Mouse (Mus musculus) erythroid progenitor cell, adult 5-6 weeks (primary cell): ENCODE results near the gene Haghl. TPM values are rescaled to one million over a fixed set of nuclear protein-coding genes. Genes with fewer than 3 reads are reported as not detected.
"Not testable (repeated sequence)": the region's sequence is repeated elsewhere in the genome, so short reads cannot be mapped to it uniquely, and the experiment has no call there.

Experiments used
- ATAC-seq: replicated peaks from 2 replicates; pipeline ENCODE4 v1.8.0; 2016; ENCODE audit warnings: moderate number of reproducible peaks, mild to moderate bottlenecking, moderate TSS enrichment, inconsistent platforms; ENCODE audit not compliant: poor library complexity, low FRiP score, severe bottlenecking
- total RNA-seq, 2 experiments: library from RNA; stranded (forward) in 1 of 2; stranded (reverse) in 1 of 2; fragments of 150-400 nt in 1 of 2; fragments of 186-747, 209-891 nt in 1 of 2; gene quantifications; 2 replicates each; pipeline versions ENCODE4 v1.2.3 to v1.2.4; 2015 to 2017; ENCODE audit warnings: low replicate concordance in 2 of 2

The Haghl gene
- total RNA-seq, 2 experiments from 2014 or later, result 6.0 to 9.6 TPM

GRCm38 (mm10) chr17:25755086-25755485 lies 30.4 kb downstream of the Haghl start:
- ATAC-seq, result no peak

- ATAC-seq, result no peak
These were observed 31.2 kb downstream of the Haghl start, which contains the start of gene Msln for GRCm38 (mm10) chr17:25754241-25754640. Gene Msln (minus strand): TSS chr17:25754378.

GRCm38 (mm10) chr17:25751446-25751845 lies 34.0 kb downstream of the Haghl start:
- no peak for ATAC-seq

GRCm38 (mm10) chr17:25749314-25749713 lies 36.2 kb downstream of the Haghl start:
- ATAC-seq, result no peak

GRCm38 (mm10) chr17:25748238-25748637 lies 37.2 kb downstream of the Haghl start:
- no peak for ATAC-seq

- no peak for ATAC-seq
These were observed 41.2 kb downstream of the Haghl start for GRCm38 (mm10) chr17:25744311-25744710.

GRCm38 (mm10) chr17:25743831-25744230 lies 41.6 kb downstream of the Haghl start:
- ATAC-seq, result no peak

- not testable (repeated sequence) for ATAC-seq
These were observed 44.0 kb downstream of the Haghl start for GRCm38 (mm10) chr17:25741471-25741870.

GRCm38 (mm10) chr17:25738861-25739260 lies 46.6 kb downstream of the Haghl start:
- no peak for ATAC-seq

- no peak for ATAC-seq
These were observed 49.7 kb downstream of the Haghl start, which contains the start of gene Mslnl for GRCm38 (mm10) chr17:25735745-25736144. Gene Mslnl (plus strand): TSS chr17:25736042.

GRCm38 (mm10) chr17:25735246-25735645 lies 50.2 kb downstream of the Haghl start:
- no peak for ATAC-seq

- ATAC-seq, result no peak
These were observed 53.4 kb downstream of the Haghl start for GRCm38 (mm10) chr17:25732082-25732481.

Other genes with a start within 250 kb of the Haghl start
- not detected in 2 replicates for gene Sox8, start 215.0 kb downstream of the Haghl start, total RNA-seq (2015; ENCODE audit: low replicate concordance)
- not detected in 2 replicates for gene Sox8, start 215.0 kb downstream of the Haghl start, total RNA-seq (2017; ENCODE audit: low replicate concordance)
- 2.9 and 3.4 TPM in 2 replicates for gene Lmf1, start 206.6 kb downstream of the Haghl start, total RNA-seq (2015; ENCODE audit: low replicate concordance)
- gene Lmf1, start 206.6 kb downstream of the Haghl start, total RNA-seq (2017; ENCODE audit: low replicate concordance), result 0.53 and 4.9 TPM in 2 replicates
- not detected in 2 replicates for gene Gng13, start 68.5 kb downstream of the Haghl start, total RNA-seq (2015; ENCODE audit: low replicate concordance)
- gene Gng13, start 68.5 kb downstream of the Haghl start, total RNA-seq (2017; ENCODE audit: low replicate concordance), result not detected in 2 replicates
- gene Chtf18, start 58.3 kb downstream of the Haghl start, total RNA-seq (2015; ENCODE audit: low replicate concordance), result 15.5 and 33.2 TPM in 2 replicates
- gene Chtf18, start 58.3 kb downstream of the Haghl start, total RNA-seq (2017; ENCODE audit: low replicate concordance), result 56.2 and 62.6 TPM in 2 replicates
- 1.1 and 2.1 TPM in 2 replicates for gene Rpusd1, start 58.0 kb downstream of the Haghl start, total RNA-seq (2015; ENCODE audit: low replicate concordance)
- 0.26 and 3.7 TPM in 2 replicates for gene Rpusd1, start 58.0 kb downstream of the Haghl start, total RNA-seq (2017; ENCODE audit: low replicate concordance)
- not detected in 2 replicates for gene Mslnl, start 49.6 kb downstream of the Haghl start, total RNA-seq (2015; ENCODE audit: low replicate concordance)
- not detected in 2 replicates for gene Mslnl, start 49.6 kb downstream of the Haghl start, total RNA-seq (2017; ENCODE audit: low replicate concordance)
- not detected in 2 replicates for gene Msln, start 31.3 kb downstream of the Haghl start, total RNA-seq (2015; ENCODE audit: low replicate concordance)
- gene Msln, start 31.3 kb downstream of the Haghl start, total RNA-seq (2017; ENCODE audit: low replicate concordance), result not detected in 2 replicates
- gene Narfl, start 11.9 kb downstream of the Haghl start, total RNA-seq (2015; ENCODE audit: low replicate concordance), result 0.42 and 6.8 TPM in 2 replicates
- gene Narfl, start 11.9 kb downstream of the Haghl start, total RNA-seq (2017; ENCODE audit: low replicate concordance), result 7.1 and 12.0 TPM in 2 replicates
- not detected in 2 replicates for gene Ccdc78, start 907 bp upstream of the Haghl start, total RNA-seq (2015; ENCODE audit: low replicate concordance)
- not detected in 2 replicates for gene Ccdc78, start 907 bp upstream of the Haghl start, total RNA-seq (2017; ENCODE audit: low replicate concordance)
- 38.1 and 51.5 TPM in 2 replicates for gene Fam173a, start 7.2 kb upstream of the Haghl start, total RNA-seq (2015; ENCODE audit: low replicate concordance)
- gene Fam173a, start 7.2 kb upstream of the Haghl start, total RNA-seq (2017; ENCODE audit: low replicate concordance), result 5.4 and 16.7 TPM in 2 replicates
- not detected in 2 replicates for gene AC134908.4, start 10.0 kb upstream of the Haghl start, total RNA-seq (2015; ENCODE audit: low replicate concordance)
- gene AC134908.4, start 10.0 kb upstream of the Haghl start, total RNA-seq (2017; ENCODE audit: low replicate concordance), result not detected in 2 replicates
- gene Metrn, start 11.5 kb upstream of the Haghl start, total RNA-seq (2015; ENCODE audit: low replicate concordance), result not detected in 2 replicates
- 5.4 and 5.9 TPM in 2 replicates for gene Metrn, start 11.5 kb upstream of the Haghl start, total RNA-seq (2017; ENCODE audit: low replicate concordance)
- gene Fbxl16, start 23.4 kb upstream of the Haghl start, total RNA-seq (2015; ENCODE audit: low replicate concordance), result not detected in 2 replicates
- not detected in 2 replicates for gene Fbxl16, start 23.4 kb upstream of the Haghl start, total RNA-seq (2017; ENCODE audit: low replicate concordance)
- gene Wdr24, start 38.0 kb upstream of the Haghl start, total RNA-seq (2015; ENCODE audit: low replicate concordance), result 4.2 and 6.5 TPM in 2 replicates
- 7.0 and 14.5 TPM in 2 replicates for gene Wdr24, start 38.0 kb upstream of the Haghl start, total RNA-seq (2017; ENCODE audit: low replicate concordance)
- 5.4 and 6.1 TPM in 2 replicates for gene Jmjd8, start 43.2 kb upstream of the Haghl start, total RNA-seq (2015; ENCODE audit: low replicate concordance)
- 2.7 and 9.1 TPM in 2 replicates for gene Jmjd8, start 43.2 kb upstream of the Haghl start, total RNA-seq (2017; ENCODE audit: low replicate concordance)
- 58.7 and 86.4 TPM in 2 replicates for gene Stub1, start 47.7 kb upstream of the Haghl start, total RNA-seq (2015; ENCODE audit: low replicate concordance)
- 47.1 and 58.4 TPM in 2 replicates for gene Stub1, start 47.7 kb upstream of the Haghl start, total RNA-seq (2017; ENCODE audit: low replicate concordance)
- gene Rhbdl1, start 51.6 kb upstream of the Haghl start, total RNA-seq (2015; ENCODE audit: low replicate concordance), result 4.6 TPM in 1 of 2 replicates, not detected in the other
- 0.77 TPM in 1 of 2 replicates, not detected in the other for gene Rhbdl1, start 51.6 kb upstream of the Haghl start, total RNA-seq (2017; ENCODE audit: low replicate concordance)
- 1.3 and 1.4 TPM in 2 replicates for gene Gm20683, start 56.1 kb upstream of the Haghl start, total RNA-seq (2015; ENCODE audit: low replicate concordance)
- 1.8 TPM in 1 of 2 replicates, not detected in the other for gene Gm20683, start 56.1 kb upstream of the Haghl start, total RNA-seq (2017; ENCODE audit: low replicate concordance)
- gene Rhot2, start 59.2 kb upstream of the Haghl start, total RNA-seq (2015; ENCODE audit: low replicate concordance), result 34.4 and 37.1 TPM in 2 replicates
- 39.1 and 41.5 TPM in 2 replicates for gene Rhot2, start 59.2 kb upstream of the Haghl start, total RNA-seq (2017; ENCODE audit: low replicate concordance)
- 52.8 and 61.6 TPM in 2 replicates for gene Wdr90, start 75.8 kb upstream of the Haghl start, total RNA-seq (2015; ENCODE audit: low replicate concordance)
- 26.4 and 37.6 TPM in 2 replicates for gene Wdr90, start 75.8 kb upstream of the Haghl start, total RNA-seq (2017; ENCODE audit: low replicate concordance)
- gene Mcrip2, start 83.1 kb upstream of the Haghl start, total RNA-seq (2015; ENCODE audit: low replicate concordance), result 4.2 and 11.9 TPM in 2 replicates
- gene Mcrip2, start 83.1 kb upstream of the Haghl start, total RNA-seq (2017; ENCODE audit: low replicate concordance), result 3.5 TPM in 1 of 2 replicates, not detected in the other
- gene Mettl26, start 89.4 kb upstream of the Haghl start, total RNA-seq (2015; ENCODE audit: low replicate concordance), result 10.1 and 17.3 TPM in 2 replicates
- 7.1 and 7.7 TPM in 2 replicates for gene Mettl26, start 89.4 kb upstream of the Haghl start, total RNA-seq (2017; ENCODE audit: low replicate concordance)
- gene Wfikkn1, start 95.2 kb upstream of the Haghl start, total RNA-seq (2015; ENCODE audit: low replicate concordance), result not detected in 2 replicates
- 0.26 and 1.7 TPM in 2 replicates for gene Wfikkn1, start 95.2 kb upstream of the Haghl start, total RNA-seq (2017; ENCODE audit: low replicate concordance)
- 2.2 and 2.5 TPM in 2 replicates for gene Rab40c, start 134.1 kb upstream of the Haghl start, total RNA-seq (2015; ENCODE audit: low replicate concordance)
- gene Rab40c, start 134.1 kb upstream of the Haghl start, total RNA-seq (2017; ENCODE audit: low replicate concordance), result 0.98 and 3.2 TPM in 2 replicates
- gene Pigq, start 159.3 kb upstream of the Haghl start, total RNA-seq (2015; ENCODE audit: low replicate concordance), result 1,618 and 1,746 TPM in 2 replicates
- 1,554 and 1,638 TPM in 2 replicates for gene Pigq, start 159.3 kb upstream of the Haghl start, total RNA-seq (2017; ENCODE audit: low replicate concordance)
- 13.7 and 13.8 TPM in 2 replicates for gene Nhlrc4, start 159.3 kb upstream of the Haghl start, total RNA-seq (2015; ENCODE audit: low replicate concordance)
- gene Nhlrc4, start 159.3 kb upstream of the Haghl start, total RNA-seq (2017; ENCODE audit: low replicate concordance), result 13.7 and 18.9 TPM in 2 replicates
- gene A930017K11Rik, start 166.9 kb upstream of the Haghl start, total RNA-seq (2015; ENCODE audit: low replicate concordance), result not detected in 2 replicates
- not detected in 2 replicates for gene A930017K11Rik, start 166.9 kb upstream of the Haghl start, total RNA-seq (2017; ENCODE audit: low replicate concordance)
- 9.6 and 9.7 TPM in 2 replicates for gene Capn15, start 200.1 kb upstream of the Haghl start, total RNA-seq (2015; ENCODE audit: low replicate concordance)
- 5.7 and 9.1 TPM in 2 replicates for gene Capn15, start 200.1 kb upstream of the Haghl start, total RNA-seq (2017; ENCODE audit: low replicate concordance)